Mouse (Mus musculus) cerebellum, adult 9-10 months (tissue): ENCODE measurements around the gene Akr7a5.

Source experiments
- DNase-seq: peaks from one replicate; pipeline ENCODE4 v3.0.0; 2022

The Akr7a5 gene

DNA sequence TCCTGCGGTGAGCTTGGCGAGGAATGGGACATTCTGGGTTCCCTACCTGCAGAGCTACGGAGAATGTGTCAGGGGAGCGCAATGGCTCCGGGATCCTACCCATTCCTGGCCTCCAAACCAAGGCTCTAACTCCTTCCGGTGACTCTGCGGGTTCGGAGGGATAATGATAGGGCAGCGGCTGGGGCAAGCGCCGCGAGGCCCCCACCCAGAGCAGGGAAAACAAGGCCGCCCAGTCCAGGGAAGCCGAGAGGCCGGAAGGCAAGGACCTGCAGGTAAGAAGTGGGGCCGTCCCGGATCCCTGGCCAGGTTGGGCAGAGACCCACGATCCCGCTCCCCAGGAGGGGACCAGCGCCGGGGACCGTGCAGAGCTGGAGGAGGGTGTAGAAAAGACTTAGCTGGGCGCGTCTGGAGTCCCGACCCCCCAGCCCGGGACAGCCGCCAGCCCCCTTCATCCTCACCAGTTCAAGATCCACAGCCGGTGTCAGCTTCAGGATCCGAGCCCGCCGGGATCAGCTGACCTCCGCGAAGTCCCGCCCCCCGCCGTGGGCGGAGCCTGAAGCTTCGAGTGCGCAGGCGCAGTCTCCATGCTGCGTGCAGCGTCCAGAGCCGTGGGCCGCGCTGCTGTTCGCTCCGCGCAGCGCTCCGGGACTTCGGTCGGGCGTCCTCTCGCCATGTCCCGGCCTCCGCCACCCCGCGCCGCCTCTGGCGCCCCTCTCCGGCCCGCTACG, at the start of gene Akr7a5, which contains the start of gene Pqlc2:
TSS of gene Akr7a5 (plus strand) at position 574 of the 728 bp plus-strand sequence.
TSS of gene Pqlc2 (minus strand) at position 538 of the 728 bp plus-strand sequence.
- peak; percentile 98 for DNase-seq

DNA sequence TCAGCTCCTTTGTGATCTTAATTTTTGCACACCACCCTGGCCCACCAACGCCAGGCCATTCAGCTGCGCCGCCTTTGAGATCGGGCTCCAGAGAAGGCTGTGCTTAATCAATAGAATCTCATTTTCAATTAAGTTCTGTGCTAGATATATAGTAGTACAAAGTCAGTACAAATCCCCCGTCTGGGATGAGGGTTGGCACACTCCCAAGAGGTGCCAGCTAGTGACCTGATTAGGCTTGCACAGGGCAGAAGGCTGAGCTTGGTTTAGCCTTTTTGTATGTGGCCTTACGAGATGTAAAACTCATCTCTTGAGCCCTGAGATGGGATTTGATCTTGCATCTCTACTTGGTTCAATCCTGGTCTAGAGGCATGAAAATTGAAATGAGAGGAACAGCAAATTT, 47.6 kb upstream of the Akr7a5 start:
- peak; percentile 51 for DNase-seq

DNA sequence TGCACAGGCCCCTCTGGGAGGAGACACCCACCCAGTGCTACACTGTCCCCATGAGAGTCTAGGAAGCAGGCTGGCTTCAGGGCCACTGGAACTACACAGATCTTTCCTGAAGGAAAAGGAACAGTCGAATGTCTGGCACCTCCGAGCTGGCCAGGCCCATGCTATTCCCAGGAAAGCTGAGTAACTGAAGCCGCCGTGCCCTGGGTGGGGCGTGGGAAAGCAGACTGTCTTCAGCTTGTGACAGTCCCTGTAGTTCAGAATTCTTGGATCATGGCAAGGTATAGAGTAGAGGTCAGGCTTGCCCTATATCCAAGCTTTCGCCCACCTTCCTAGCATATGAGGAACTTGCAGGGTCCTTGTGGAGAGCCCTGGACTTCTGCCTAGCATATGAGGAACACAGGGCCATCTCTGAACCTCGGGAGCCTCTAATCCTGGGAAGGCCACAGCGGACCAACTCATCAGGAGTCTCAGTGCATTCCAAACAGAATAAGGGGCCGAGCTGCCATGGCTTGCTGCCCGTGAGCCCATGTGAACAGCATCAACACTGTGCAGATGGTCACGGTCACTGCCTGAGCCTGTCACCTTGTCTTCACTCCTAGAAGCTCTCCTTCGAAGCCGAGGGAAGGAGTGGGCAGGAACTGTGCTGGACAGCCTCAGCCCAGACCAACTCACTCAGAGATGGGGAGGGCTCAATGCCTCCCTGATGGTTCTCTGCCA, 44.6 kb upstream of the Akr7a5 start:
- DNase-seq: peak; percentile 70

DNA sequence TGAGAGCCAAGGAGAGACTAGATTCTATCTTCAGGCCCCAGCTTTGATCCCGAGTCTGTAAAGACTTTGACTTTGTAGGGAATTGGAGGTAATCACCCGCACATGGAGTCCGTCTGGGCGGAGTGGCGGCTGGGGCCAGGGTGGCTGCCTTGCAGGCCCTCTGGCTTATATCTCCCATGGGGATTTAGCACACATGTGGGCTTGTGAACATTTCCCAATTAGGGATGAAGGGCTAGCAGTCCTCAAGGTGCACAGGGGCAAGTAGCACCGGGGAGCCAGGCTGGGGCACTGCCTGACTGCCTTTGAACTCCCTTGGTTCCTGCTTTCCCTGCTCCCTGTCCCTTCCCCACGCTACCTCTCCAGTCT, 44.1 kb upstream of the Akr7a5 start:
- no peak for DNase-seq

DNA sequence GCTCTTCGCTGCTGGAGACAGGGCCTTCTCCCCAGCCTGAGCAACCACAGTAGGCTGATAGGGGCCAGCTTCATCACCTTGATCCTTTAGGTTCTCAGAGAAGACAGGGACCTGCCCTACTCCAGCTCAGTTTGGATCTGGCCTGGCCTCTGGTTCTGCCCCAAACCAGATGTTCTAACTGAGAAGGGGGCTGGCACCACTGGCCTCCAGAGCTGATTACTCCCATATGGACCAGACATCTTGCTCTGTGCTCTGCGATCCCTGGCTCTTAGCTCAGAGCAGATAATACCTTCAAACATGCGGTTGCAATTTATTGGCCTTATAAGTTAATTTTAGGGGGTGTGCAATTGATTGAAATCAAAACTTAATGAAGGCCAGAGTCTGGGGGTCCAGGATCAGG, 43.2 kb upstream of the Akr7a5 start:
- no peak for DNase-seq

DNA sequence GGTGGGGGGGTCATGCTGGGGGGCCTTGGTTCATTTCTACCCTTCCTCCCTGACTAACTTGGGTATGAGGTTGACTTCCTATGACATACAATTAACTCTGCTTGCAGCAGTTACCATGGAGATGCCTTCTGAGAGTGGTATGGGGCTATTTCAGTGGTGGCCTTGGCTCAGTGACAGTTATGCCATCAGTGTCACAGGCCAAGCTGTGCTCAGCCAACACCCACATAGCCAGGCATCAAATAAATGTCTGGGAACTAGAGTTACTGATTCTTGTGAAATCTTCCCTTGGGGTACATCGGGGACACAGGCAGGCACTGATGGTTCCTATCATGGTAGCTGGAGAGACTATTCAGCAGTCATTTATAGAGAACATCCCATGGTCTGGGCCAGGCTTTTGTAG, 42.3 kb upstream of the Akr7a5 start:
- no peak for DNase-seq

DNA sequence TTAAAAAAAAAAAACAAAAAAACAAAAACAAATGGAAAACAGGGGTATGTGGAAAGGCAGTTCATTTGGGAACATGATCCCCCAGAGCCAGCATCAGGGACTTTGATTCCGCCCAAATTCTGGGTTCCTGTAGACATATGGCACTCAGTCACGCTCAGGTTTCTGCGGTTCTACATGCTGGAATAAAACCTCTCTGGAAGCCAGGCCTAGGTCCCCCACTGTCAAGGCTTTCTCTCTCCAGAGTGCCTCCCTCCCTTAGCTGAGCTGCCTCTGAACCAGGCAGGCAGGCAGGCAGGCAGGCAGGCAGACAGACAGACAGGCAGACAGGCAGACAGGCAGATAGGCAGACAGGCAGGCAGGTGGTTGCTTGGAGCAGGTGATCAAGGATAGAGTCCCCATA, 40.4 kb upstream of the Akr7a5 start:
- DNase-seq: peak; percentile 85

DNA sequence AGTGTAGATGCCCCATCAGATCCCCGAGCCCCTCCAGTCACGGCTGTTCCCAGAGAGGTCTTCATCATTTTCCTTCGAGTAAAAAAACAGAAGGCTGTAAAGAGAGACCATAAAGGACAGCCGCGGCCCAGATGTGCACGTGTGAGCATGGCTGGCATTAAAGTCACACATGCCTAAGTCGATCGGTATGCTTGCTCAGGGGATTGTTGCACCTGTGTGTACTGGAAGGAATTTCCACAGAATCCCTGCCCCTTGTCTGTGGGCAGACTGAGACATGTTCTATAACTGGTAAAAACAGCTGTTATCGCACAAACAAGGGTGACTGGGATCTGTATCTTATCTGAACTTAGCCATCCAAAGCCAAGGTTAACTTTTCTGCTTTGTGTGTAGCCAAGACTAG, 39.0 kb upstream of the Akr7a5 start:
- DNase-seq: no peak

DNA sequence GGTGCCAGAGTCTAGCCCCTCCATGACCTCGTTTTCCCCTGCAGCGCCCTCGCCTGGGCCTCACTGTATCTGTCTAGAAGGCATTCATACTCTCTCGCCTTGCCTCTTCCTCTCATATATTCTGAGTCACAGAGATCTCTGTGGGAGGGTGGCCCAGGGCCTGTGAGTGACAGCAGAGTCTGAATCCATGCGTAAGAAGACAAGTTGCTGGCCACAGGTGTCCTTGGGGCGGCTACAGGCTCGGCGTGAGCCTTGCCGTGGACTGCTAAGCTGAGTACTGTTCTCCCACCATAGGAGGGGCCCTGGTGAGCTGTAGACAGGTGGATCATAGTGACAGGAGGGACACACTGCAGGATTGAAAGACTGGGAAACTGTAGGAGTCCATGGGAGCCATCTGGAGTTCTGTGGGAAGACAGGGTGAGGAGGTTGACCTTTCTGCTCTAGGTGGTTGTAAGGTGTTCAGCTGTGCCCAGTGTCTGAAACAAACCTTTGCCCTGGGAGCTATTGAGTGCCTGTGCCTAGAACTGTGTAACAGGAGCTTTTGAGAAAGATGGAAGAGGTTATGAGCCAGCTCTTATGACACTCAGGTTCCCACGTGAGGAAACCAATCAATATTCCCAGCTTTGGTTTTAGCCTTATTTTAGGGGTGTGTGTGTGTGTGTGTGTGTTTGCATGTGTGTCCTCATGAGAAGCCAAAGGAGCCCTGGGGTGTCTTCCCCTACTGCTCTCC, 37.4 kb upstream of the Akr7a5 start:
- peak; percentile 66 for DNase-seq

DNA sequence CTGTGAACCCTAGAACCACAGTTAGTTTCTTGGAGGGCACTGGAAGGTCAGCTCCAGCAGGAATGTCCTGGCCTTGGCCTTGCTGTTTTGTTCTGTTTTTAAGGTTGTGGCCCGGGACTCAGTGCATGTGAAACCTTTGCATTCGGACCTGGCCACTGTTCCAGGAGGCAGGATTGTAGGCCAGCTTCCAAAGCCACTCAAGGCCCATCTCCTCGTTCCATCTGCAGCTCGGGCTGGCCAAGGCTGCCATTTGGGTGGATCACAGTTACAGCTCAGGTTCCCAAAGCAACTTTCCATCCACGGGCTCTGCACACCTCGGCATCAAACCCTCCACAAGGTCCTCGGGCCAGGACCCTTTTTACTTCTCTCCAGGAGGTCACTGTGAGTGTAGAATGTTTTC, 36.0 kb upstream of the Akr7a5 start:
- DNase-seq: peak; percentile 82

DNA sequence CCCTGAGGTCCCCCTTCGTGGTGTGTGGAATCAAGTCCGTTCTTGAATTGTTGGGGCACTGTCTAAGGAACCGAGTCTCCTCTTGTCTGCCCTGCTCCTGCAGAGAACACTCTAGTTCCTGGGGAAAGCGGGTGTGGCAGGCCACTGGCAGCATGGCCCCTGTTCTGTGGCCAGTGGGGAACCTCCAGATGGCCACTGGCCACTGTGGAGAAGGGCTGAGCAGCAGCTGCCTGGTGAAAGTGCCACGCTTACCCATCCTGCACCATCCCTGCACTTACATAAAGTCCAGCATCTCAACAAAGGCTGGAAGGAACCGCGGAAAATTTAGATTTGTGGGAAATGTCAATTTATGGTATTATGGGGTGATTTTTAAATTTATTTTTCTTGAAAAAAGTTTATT, 34.1 kb upstream of the Akr7a5 start:
- DNase-seq: no peak

DNA sequence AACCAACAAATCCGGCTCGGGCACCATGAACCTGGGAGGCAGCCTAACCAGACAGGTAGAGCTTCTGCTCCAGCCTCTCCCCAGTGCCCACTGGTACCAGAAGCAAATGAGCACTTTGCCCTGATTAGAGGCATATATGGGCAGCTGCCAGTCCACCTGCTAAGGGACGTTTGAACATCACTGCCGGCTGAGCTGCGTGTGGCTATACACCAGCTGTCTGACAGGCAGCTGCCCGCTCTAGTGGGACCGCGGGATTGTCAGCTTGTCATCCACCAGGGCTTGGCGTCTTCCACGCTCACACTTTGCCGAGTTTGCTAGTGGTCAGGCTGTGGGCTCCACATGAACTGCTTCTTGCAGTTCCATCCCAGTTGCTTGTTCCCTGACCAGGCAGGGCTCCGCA, 30.0 kb upstream of the Akr7a5 start:
- DNase-seq: no peak

DNA sequence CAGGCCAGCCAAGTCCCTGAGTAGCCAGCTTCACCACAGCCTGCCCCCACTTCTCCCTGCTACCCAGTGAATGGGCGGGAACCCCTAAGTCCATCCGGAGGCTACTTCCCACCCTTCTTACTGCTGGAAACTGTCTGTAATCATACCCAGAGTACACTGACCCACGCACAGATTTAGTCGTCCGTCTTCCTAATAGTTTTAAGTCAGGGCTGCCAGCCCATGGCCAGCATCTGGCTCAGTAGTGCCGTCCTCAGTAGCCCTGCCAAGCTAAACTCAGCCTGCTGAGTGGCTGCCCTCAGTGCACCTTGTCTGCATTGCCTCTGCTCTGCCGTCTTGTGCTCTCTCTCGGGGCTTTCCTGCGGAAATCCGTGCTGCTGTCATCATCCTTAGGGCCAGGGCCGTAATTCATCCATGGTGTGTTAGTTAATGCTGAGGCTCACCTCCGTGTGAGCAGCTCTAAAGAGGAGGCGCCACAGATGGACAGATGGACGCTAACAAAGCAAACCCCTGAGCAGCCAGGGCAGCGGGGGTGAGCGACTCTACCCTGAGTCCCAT, 28.7 kb upstream of the Akr7a5 start:
- DNase-seq: no peak

DNA sequence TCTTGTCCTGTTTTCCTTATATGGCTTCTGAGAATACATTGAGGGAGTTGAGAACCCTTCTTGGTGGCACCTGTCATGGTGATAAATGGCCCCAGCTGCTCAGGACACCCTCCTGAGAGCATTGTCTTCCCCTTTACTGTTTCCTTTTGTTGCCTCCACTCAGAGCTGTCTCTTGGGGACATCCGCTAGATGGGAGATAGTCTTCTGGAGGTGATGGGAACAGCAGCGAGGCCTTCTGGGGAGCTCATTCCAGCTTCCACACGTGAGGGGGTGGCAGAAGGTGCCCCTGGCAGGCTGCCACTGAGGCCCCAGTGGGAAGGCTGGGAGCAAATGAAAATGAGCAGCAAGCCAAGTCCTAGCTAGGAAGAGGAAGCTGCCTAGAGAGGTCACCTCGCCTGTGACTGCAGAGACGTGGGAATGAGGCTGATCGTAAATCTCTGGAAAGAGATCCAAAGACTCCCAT, 27.6 kb upstream of the Akr7a5 start:
- peak; percentile 86 for DNase-seq

DNA sequence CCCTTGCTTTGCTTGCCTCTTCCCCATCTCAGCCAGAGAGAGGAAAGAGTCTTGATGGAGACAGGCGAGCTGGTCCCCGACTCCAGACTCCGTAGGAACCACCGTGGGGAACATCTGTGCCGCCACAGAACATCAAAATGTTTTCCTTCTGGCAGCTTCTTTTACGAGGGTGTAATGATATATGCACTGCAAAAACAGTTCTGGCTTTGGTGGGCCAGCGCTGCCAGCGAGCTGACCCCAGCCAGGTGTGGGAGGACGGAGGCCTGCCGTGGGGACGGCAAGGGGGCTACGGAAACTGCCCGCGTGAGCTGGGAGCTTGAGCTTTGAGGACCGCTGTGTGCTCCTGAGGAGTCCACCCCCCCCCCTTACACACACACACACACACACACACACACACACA, 25.7 kb upstream of the Akr7a5 start:
- no peak for DNase-seq

DNA sequence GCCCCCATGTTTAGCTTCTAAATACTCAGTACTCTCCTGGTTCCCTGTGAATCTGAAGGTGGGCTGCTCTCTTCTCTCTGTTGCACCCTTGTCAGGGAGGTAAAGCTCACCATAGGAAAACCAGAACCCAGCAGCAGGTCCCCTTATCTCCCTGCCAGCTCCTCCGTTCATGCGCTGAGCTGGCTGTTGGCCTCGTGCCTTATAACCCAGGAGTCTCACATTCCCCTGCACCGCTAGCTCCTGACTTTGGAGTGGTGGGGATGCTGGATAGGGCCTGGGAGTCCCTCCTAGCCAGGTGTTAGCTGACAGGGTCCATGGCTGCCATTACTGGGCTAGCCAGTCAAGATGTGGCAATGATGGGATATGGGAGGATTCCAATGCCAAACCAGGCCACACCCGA, 24.3 kb upstream of the Akr7a5 start:
- no peak for DNase-seq

DNA sequence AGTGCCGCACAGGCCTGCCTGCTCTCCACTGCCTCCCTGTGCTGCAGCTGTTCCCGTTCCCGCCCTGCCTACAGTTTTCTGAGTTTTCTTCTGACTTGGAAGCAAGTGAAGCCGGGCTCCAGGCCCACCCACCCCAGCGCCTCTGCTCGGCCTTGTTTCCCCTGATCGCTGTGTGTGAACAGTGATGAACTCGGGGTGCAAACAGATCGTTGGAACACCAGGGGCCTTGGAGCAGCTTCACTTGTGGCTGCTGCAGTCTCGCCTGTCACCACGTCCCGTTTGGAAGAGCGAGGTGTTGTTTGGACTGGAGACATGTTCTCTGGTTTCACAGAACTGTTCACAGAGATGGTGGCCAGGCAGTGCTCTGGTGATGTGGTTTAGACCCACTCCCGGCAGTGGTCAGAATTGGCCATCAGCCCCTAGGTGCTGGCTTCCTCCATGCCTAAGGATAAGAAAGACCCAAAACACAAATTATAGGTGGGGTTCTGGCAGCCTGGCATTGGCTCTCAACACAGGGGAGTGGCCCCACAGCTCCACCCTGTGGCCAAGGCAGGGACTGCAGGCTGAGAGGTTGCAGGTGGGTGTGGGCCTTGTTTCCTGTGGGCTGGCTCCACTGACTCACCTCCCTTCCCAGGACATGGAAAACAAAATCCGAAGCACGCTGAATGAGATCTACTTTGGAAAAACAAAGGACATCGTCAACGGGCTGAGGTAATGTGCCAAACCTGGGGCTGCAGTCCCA, 23.3 kb upstream of the Akr7a5 start:
- DNase-seq: peak; percentile 87

DNA sequence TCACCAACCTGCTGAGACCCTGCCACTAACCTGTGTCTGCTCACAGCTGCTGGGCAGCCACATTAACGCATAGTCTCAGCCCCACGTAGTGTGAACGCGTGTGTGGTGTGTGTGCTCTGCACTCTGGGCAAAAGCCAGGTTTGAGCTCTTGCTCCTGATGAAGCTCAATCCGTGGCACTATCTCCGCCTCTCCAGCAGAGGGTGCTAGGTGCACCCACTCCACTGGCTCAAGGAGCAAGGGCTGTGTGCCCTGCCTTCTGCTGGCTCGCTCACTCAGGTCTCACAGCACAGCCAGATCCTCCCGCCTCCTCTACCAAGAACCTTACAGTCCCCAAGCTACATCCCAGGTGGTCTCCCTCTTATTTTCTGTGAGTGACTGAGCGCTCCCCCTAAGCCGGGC, 21.5 kb upstream of the Akr7a5 start:
- peak; percentile 86 for DNase-seq

DNA sequence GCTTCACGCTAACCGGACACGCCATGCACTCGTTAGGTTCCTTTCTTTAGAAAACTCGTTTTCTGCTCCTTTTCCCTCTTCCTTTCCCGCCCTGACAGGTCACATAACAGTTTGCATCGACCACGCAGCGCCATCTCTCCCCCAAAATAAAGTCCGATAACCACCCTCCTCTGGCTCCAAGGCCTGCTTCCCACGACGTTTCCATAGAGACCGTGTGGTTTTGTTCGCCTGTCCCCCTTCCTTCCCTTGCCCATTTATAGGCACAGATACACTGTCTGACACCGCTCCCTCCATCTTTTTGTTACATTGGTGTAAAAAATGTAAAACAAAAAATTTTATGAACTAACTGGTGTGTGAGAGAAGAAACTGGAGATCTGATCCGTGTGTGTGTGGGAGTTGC, 19.4 kb upstream of the Akr7a5 start:
- no peak for DNase-seq

DNA sequence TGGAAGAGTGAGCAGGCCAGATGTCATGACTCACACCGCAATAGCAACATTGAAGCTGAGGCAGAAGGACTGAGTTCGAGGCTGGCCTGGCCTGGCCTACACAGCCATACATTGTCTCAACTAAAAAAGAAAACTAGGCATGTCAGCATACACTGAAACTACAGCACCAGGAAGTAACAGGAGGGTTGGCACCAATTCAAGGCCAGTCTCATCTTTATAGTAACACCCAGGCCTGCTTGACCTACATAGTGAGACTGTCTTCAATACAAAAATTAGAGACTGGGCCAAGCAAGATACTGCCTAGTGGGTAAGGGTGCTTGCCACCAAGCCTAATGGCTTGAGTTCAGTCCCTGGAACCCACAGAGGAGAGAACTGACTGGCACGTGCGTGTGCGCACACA, 18.5 kb upstream of the Akr7a5 start:
- DNase-seq: no peak

DNA sequence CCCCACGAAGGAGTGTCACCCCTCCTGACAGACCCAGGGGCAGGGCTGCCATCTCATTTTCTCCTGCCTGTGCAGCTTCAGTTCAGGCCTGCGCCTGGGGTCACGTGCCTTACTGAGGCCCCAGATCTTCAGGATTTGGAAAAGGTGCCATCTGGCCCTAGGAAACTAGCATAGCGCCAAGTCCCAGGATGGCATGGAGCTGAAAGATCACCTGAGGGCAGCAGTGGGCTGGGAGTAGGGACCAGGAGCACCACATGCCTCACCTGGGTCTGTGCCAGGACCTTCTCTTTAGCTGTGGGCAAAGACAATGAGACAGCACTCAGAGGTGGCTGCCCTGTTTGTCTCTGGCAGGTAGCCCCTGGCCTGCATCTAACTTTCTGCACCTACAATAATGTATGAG, 13.0 kb upstream of the Akr7a5 start:
- peak; percentile 99 for DNase-seq

DNA sequence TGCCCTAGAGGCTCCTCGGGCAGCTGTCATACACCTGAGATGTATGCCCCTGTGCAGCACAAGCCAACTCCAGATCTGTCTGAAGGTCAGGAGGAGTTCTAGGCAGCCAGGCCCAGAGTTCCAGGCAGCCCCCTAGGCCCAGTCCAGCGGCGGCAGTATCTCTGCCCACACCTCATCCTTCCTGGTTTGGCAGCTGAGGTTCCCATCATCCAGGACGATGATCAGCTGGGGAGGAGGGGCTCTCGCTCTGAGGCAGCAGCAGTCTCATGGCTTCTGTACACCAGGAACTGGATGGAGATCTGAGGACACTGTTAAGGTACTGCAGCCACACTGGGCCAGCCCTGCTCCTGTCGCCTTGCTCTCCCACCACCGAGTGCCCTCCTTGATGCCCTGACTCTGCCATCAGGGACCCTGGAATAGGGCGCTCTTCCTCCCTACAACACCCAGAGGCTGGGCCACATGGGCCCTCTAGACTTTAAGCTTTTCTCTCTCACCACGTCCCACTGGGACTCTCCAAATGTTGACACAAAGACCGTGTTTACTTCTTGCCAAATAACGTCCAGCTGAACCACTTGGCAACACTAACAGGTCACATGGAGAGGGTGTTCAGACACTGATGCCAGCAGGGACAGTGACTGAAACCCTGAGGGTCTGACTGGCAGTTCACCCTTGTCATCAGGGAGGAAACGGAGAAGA, 11.7 kb upstream of the Akr7a5 start:
- no peak for DNase-seq
